Mouse (Mus musculus) ES-CJ7 (cell line): ENCODE measurements around the gene Foxd1.

ENCODE experiments used
- DNase-seq: peaks from one replicate; pipeline ENCODE4 v3.0.0; 2011; ENCODE audit warnings: low read depth, low spot score

The Foxd1 gene

GRCm38 (mm10) chr13:98355559-98356111 lies 1.6 kb downstream of the Foxd1 start:
- DNase-seq, result no peak

GRCm38 (mm10) chr13:98356176-98356972 lies 2.3 kb downstream of the Foxd1 start:
- no peak for DNase-seq

- DNase-seq, result no peak
Observed at GRCm38 (mm10) chr13:98356973-98357425, 3.0 kb downstream of the Foxd1 start.

- no peak for DNase-seq
Observed at GRCm38 (mm10) chr13:98357433-98358423, 3.7 kb downstream of the Foxd1 start.

GRCm38 (mm10) chr13:98358424-98359181 lies 4.6 kb downstream of the Foxd1 start:
- peak; percentile 69 for DNase-seq

- DNase-seq, result peak; percentile 27
Observed at GRCm38 (mm10) chr13:98359337-98359736, 5.3 kb downstream of the Foxd1 start.

GRCm38 (mm10) chr13:98360391-98360790 lies 6.3 kb downstream of the Foxd1 start:
- DNase-seq, result no peak

GRCm38 (mm10) chr13:98361161-98361560 lies 7.1 kb downstream of the Foxd1 start:
- no peak for DNase-seq

- no peak for DNase-seq
Observed at GRCm38 (mm10) chr13:98363046-98363445, 9.0 kb downstream of the Foxd1 start.

- DNase-seq, result no peak
Observed at GRCm38 (mm10) chr13:98365081-98365480, 11.0 kb downstream of the Foxd1 start.

GRCm38 (mm10) chr13:98365766-98366421 lies 11.9 kb downstream of the Foxd1 start:
- peak; percentile 46 for DNase-seq

GRCm38 (mm10) chr13:98366469-98367275 lies 12.6 kb downstream of the Foxd1 start:
- DNase-seq, result peak; percentile 28

GRCm38 (mm10) chr13:98367601-98368000 lies 13.6 kb downstream of the Foxd1 start:
- no peak for DNase-seq

GRCm38 (mm10) chr13:98369046-98369445 lies 15.0 kb downstream of the Foxd1 start:
- DNase-seq, result no peak

GRCm38 (mm10) chr13:98374560-98374959 lies 20.5 kb downstream of the Foxd1 start:
- no peak for DNase-seq

GRCm38 (mm10) chr13:98374979-98375378 lies 20.9 kb downstream of the Foxd1 start:
- no peak for DNase-seq

- DNase-seq, result no peak
Observed at GRCm38 (mm10) chr13:98377746-98378145, 23.7 kb downstream of the Foxd1 start.

- DNase-seq, result no peak
Observed at GRCm38 (mm10) chr13:98382751-98383150, 28.7 kb downstream of the Foxd1 start.

- no peak for DNase-seq
Observed at GRCm38 (mm10) chr13:98383911-98384498, 30.0 kb downstream of the Foxd1 start.
